7 mouse cellular contexts compared by ENCODE assay signal in genomic region chr10:120697275-120697856, GRCm38 (mm10).
DNase-seq lines count a peak whose midpoint lies in the region; ATAC-seq and TF ChIP-seq lines count a peak whose summit lies in the region.

No protein-coding gene starts in this region.

- ATAC-seq in lung, embryonic 15.5 days (ENCODE audit: borderline replicate concordance, extremely low read depth, low FRiP score, low TSS enrichment) = 0 out of 2 replicates have a peak, but pooled peaks have one; percentile 47
- no peak for ATAC-seq in embryonic facial prominence, embryonic 12.5 days (ENCODE audit: insufficient number of reproducible peaks, insufficient read depth, low FRiP score, low TSS enrichment)
- peak; percentile 40; the same call in 1 of the 2 replicates for ATAC-seq in limb, embryonic 13.5 days (ENCODE audit: low FRiP score, low read depth)
- no peak for ATAC-seq in stomach, postnatal 0 days (ENCODE audit: low FRiP score, low TSS enrichment)

- peak overlapping the region; percentile 35; the same call in 1 of the 2 replicates for H3K4me2 ChIP-seq in lung, embryonic 15.5 days
- H3K4me2 ChIP-seq in embryonic facial prominence, embryonic 12.5 days (replicated peaks) = peak overlapping the region; percentile 33
- H3K4me2 ChIP-seq in limb, embryonic 13.5 days (replicated peaks) = peak overlapping the region; percentile 38
- peak overlapping the region; percentile 20; the same call in 1 of the 2 replicates for H3K4me2 ChIP-seq in stomach, postnatal 0 days (replicated peaks; ENCODE audit: low read depth)

- no peak overlapping the region for H3K9ac ChIP-seq in lung, embryonic 15.5 days
- no peak overlapping the region; the same call in 1 of the 2 replicates for H3K9ac ChIP-seq in embryonic facial prominence, embryonic 12.5 days
- no peak overlapping the region for H3K9ac ChIP-seq in limb, embryonic 13.5 days
- no peak overlapping the region for H3K9ac ChIP-seq in stomach, postnatal 0 days (ENCODE audit: low read length)

- TF ChIP-seq CTCF in stomach, postnatal 0 days (IDR thresholded peaks at IDR 0.05; ENCODE audit: low read depth) = no peak

- H3K36me3 ChIP-seq in lung, embryonic 15.5 days = no peaks in the 10 kb centered on the region
- no peaks in the 10 kb centered on the region for H3K36me3 ChIP-seq in embryonic facial prominence, embryonic 12.5 days
- H3K36me3 ChIP-seq in limb, embryonic 13.5 days = no peaks in the 10 kb centered on the region
- no peaks in the 10 kb centered on the region for H3K36me3 ChIP-seq in stomach, postnatal 0 days (ENCODE audit: control insufficient read depth, insufficient read depth, low read length)

- H3K4me3 ChIP-seq in lung, embryonic 15.5 days = no peak overlapping the region
- H3K4me3 ChIP-seq in embryonic facial prominence, embryonic 12.5 days = no peak overlapping the region
- H3K4me3 ChIP-seq in limb, embryonic 13.5 days = no peak overlapping the region
- no peak overlapping the region for H3K4me3 ChIP-seq in stomach, postnatal 0 days (ENCODE audit: low read depth, low read length)

- H3K9me3 ChIP-seq in lung, embryonic 15.5 days = no peaks in the 10 kb centered on the region
- no peaks in the 10 kb centered on the region for H3K9me3 ChIP-seq in embryonic facial prominence, embryonic 12.5 days
- H3K9me3 ChIP-seq in limb, embryonic 13.5 days = no peaks in the 10 kb centered on the region
- H3K9me3 ChIP-seq in stomach, postnatal 0 days (ENCODE audit: control insufficient read depth, low read length) = no peaks in the 10 kb centered on the region

- WGBS in lung, embryonic 15.5 days = 21% methylated on average over 16 of the region's 16 CpGs
- 6% methylated on average over 16 of the region's 16 CpGs for WGBS in embryonic facial prominence, embryonic 12.5 days
- 11% methylated on average over 16 of the region's 16 CpGs for WGBS in limb, embryonic 13.5 days
- 39% methylated on average over 16 of the region's 16 CpGs for WGBS in stomach, postnatal 0 days

- TF ChIP-seq EP300 in stomach, postnatal 0 days (optimal IDR thresholded peaks at IDR 0.05) = no peak

- peaks cover 12% of the 10 kb centered on the region for H3K4me1 ChIP-seq in lung, embryonic 15.5 days
- peaks cover 30% of the 10 kb centered on the region for H3K4me1 ChIP-seq in embryonic facial prominence, embryonic 12.5 days
- peaks cover 41% of the 10 kb centered on the region for H3K4me1 ChIP-seq in limb, embryonic 13.5 days
- no peaks in the 10 kb centered on the region for H3K4me1 ChIP-seq in stomach, postnatal 0 days (replicated peaks; ENCODE audit: control insufficient read depth, insufficient read depth)

- DNase-seq in lung, postnatal 10 days = no peak
- DNase-seq in stomach, postnatal 0 days (ENCODE audit: low spot score) = no peak
- DNase-seq in spleen, postnatal 14 days (ENCODE audit: low spot score in 2 of 2) = no peak
- DNase-seq in kidney, adult 9 months = no peak

- H3K27me3 ChIP-seq in lung, embryonic 15.5 days = peaks cover 5% of the 10 kb centered on the region; the same call in 1 of the 2 replicates
- no peaks in the 10 kb centered on the region for H3K27me3 ChIP-seq in embryonic facial prominence, embryonic 12.5 days
- H3K27me3 ChIP-seq in limb, embryonic 13.5 days = peaks cover 10% of the 10 kb centered on the region; the same call in 1 of the 2 replicates
- no peaks in the 10 kb centered on the region for H3K27me3 ChIP-seq in stomach, postnatal 0 days (ENCODE audit: control insufficient read depth, insufficient read depth, low read length)

- no peak overlapping the region for H3K27ac ChIP-seq in lung, embryonic 15.5 days
- H3K27ac ChIP-seq in embryonic facial prominence, embryonic 12.5 days = peak overlapping the region; percentile 46; the same call in 1 of the 2 replicates
- no peak overlapping the region for H3K27ac ChIP-seq in limb, embryonic 13.5 days
- H3K27ac ChIP-seq in stomach, postnatal 0 days (replicated peaks) = no peak overlapping the region

Comparison
In these comparisons a context has a peak if more than half of its experiments do, and no peak if none do; other contexts are left out.
1. ATAC-seq: peak in lung, embryonic 15.5 days (single experiment) and limb, embryonic 13.5 days (single experiment); none in embryonic facial prominence, embryonic 12.5 days (single experiment) and stomach, postnatal 0 days (single experiment).
2. Peak in every context shown above with its lines, with median percentiles within 50 percentile points of each other: H3K4me2 ChIP-seq.